Mouse (Mus musculus) heart, adult 2 months (tissue): ENCODE measurements at regions not wholly inside any gene's neighbourhood (a gene's known extent, or its start where the extent isn't known, plus 50 kb on each side); places are given as distances from the start of the nearest gene placed in this dataset.

Experiments used
- DNase-seq, 2 experiments: peaks; one replicate each; pipeline ENCODE4 v3.0.0; 2021
- H3K27ac ChIP-seq: fragments of 200-600 bp; 2 replicates; pipeline ENCODE4 v1.8.1; 2022
- H3K27me3 ChIP-seq: fragments of 200-500 bp; 2 replicates; pipeline ENCODE4 v1.6.1; 2012; ENCODE audit warnings: mild to moderate bottlenecking, low read length, inconsistent platforms, mixed read lengths; ENCODE audit not compliant: control insufficient read depth, insufficient read depth
- H3K36me3 ChIP-seq: fragments of 200-500 bp; 2 replicates; pipeline ENCODE4 v1.6.1; 2012; ENCODE audit warnings: low read length, inconsistent platforms; ENCODE audit not compliant: control insufficient read depth, insufficient read depth
- H3K4me1 ChIP-seq: fragments of 200-500 bp; 2 replicates; pipeline ENCODE4 v1.6.1; 2011; ENCODE audit warnings: low read length; ENCODE audit not compliant: control insufficient read depth, insufficient read depth
- H3K4me3 ChIP-seq: fragments of 200-600 bp; 2 replicates; pipeline ENCODE4 v1.8.1; 2022
- H3K79me2 ChIP-seq: fragments of 200-500 bp; replicated peaks from 2 replicates; pipeline ENCODE4 v1.6.1; 2012; ENCODE audit warnings: mild to moderate bottlenecking, inconsistent platforms, low read length, moderate library complexity, mixed read lengths; ENCODE audit not compliant: control insufficient read depth, insufficient read depth
- H3K9ac ChIP-seq: fragments of 200-500 bp; 2 replicates; pipeline ENCODE4 v1.6.1; 2012; ENCODE audit warnings: low read depth, mild to moderate bottlenecking, control low read depth, inconsistent platforms, low read length, mixed read lengths
- CTCF ChIP-seq: fragments of 200-600 bp; IDR thresholded peaks from 2 replicates; pipeline ENCODE4 v1.8.1; 2022; ENCODE audit warnings: antibody characterized with exemption, mild to moderate bottlenecking, moderate library complexity
- EP300 ChIP-seq: fragments of 200-500 bp; IDR thresholded peaks from 2 replicates; pipeline ENCODE4 v1.6.1; 2011; ENCODE audit warnings: low read depth, low read length, control low read depth; ENCODE audit not compliant: insufficient read depth
- POLR2A ChIP-seq: fragments of 200-500 bp; IDR thresholded peaks from 2 replicates; pipeline ENCODE4 v1.6.1; 2011; ENCODE audit warnings: mild to moderate bottlenecking, low read depth, low read length, control low read depth; ENCODE audit not compliant: insufficient read depth
- WGBS: fragments of 180-500 bp; shearing (Covaris S2); methylation state at CpG from one replicate; pipeline ENCODE4 v1.1.7; 2018; 5-methylcytosine and 5-hydroxymethylcytosine counted together
- intact Hi-C: fragments of 180-260 bp; cut with DNase I; formaldehyde crosslinking; loops from one replicate; pipeline ENCODE4 v1.15.1; 2025

DNA sequence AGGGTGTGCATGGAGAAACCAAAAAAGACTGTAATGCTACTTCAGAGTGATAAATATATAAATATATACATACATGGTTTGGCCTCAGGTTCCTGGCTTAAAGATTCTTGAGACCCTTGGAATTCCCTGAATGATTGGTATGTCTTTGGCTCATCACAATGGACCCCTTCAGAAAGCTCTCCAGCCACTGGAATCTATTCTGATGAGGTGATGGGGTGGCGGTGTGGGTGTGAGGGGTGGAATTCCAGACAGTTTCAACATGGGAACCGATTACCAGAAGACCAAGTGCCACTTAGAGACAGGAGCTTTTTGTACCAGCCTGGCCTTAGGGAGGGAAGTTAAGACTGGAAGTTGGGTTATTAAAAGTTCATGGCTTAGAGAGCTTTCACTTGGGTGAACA lies 190.1 kb downstream of the Galc start:
- no peak overlapping the region for H3K27ac ChIP-seq
- H3K4me3 ChIP-seq, result no peak overlapping the region
- no peaks in the 10 kb centered on the region for H3K36me3 ChIP-seq
- H3K27me3 ChIP-seq, result no peaks in the 10 kb centered on the region
- H3K4me1 ChIP-seq, result no peaks in the 10 kb centered on the region
- DNase-seq, result no peak
- no peak for TF ChIP-seq POLR2A
- TF ChIP-seq CTCF, result no peak
- no peak for TF ChIP-seq EP300
- H3K9ac ChIP-seq, result no peak overlapping the region
- WGBS, result 58% methylated on average over 2 of the region's 2 CpGs
- intact Hi-C loops, result no loop called here
- no peaks in the 10 kb centered on the region for H3K79me2 ChIP-seq

DNA sequence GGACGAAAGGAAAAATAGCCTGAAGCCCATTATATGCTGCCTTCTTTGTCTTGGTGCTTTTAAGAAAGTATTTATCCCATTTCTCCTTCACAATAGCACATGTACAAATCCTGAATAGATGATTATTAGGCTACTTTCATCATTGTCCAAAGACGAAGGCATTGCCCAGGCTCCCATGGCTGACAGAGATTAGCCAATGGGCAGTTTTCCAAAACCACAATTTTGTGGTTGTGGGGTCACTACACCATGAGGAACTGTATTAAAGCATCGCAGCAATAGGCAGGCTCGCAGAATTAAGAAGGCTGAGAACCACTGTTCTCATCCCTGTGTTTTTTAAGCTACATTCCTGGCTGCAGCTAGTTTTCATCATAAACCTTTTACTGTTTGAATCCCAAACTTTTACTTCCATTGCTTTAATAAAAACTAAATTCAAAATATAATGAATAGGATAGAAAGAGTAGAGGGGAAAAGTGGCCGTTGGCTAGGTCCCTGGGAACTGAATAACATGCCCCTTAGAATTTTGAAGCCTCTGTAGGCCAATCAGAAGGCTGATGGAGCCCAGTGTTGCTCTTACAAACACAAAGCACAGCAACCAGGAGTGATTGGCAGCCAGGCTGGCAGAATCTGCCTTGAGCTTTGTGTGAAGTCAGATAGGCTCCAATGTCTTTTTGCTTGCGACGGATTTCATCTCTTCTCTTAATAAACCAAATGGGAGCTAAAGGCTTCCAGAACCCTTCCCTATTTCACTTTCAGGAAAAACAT lies 199.7 kb downstream of the Galc start:
- Histone ChIP-seq H3K9ac (no peak overlapping the region), H3K4me1 (no peaks in the 10 kb centered on the region), H3K27me3 (no peaks in the 10 kb centered on the region), H3K27ac (no peak overlapping the region), H3K36me3 (no peaks in the 10 kb centered on the region), H3K79me2 (no peaks in the 10 kb centered on the region), H3K4me3 (no peak overlapping the region)
- DNase-seq, result no peak
- 79% methylated on average over 7 of the region's 7 CpGs for WGBS
- TF ChIP-seq POLR2A (no peak), EP300 (no peak), CTCF (no peak)
- intact Hi-C loops, result no loop called here

DNA sequence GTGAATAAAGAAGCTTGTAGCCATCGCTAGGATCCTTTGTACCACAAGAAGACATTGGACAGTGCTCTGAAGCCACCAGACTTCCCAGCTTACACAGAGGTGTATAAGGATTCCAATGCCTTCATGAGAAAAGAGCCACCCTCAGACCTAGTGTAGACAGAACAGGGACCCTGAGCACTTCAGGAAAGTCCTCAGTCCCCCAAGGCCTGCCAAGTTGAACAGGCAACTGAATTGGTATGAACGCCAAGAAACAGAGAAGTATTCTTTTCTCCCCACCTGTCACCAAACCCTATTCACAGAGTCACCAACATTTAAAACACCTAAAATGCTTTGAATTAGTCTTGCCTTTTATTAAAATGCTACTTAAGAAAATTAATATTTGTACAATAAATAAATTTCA lies 200.3 kb downstream of the Galc start:
- TF ChIP-seq EP300 (no peak), CTCF (no peak), POLR2A (no peak)
- Histone ChIP-seq H3K4me3 (no peak overlapping the region), H3K9ac (no peak overlapping the region), H3K79me2 (no peaks in the 10 kb centered on the region), H3K27ac (no peak overlapping the region), H3K27me3 (no peaks in the 10 kb centered on the region), H3K36me3 (no peaks in the 10 kb centered on the region), H3K4me1 (no peaks in the 10 kb centered on the region)
- intact Hi-C loops, result no loop called here
- DNase-seq, result no peak
- WGBS, result 88% methylated on average over 2 of the region's 2 CpGs

DNA sequence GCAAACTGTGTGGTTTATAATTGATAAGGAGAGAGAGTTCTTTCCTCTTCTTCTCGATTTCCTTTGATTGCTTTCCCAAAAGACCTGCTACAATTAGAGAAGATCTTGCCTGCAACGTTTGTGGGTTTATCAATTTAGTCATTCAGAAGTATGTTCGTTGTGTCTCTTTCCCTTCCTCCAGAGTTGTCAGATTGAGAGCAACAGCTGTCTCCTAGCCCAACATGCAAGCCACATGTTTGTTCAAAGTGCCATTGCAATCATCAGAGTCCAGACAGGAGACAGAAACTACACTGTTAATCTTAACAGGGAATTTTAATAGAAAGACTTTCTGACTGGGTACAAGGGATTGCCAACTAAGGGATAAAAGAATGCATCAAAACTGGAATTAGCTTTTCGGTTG lies 208.3 kb downstream of the Galc start:
- TF ChIP-seq EP300 (no peak), CTCF (no peak), POLR2A (no peak)
- Histone ChIP-seq H3K27me3 (no peaks in the 10 kb centered on the region), H3K36me3 (no peaks in the 10 kb centered on the region), H3K4me1 (no peaks in the 10 kb centered on the region), H3K27ac (no peak overlapping the region), H3K79me2 (no peaks in the 10 kb centered on the region), H3K9ac (no peak overlapping the region), H3K4me3 (no peak overlapping the region)
- no peak for DNase-seq
- intact Hi-C loops, result no loop called here
- 36% methylated on average over 4 of the region's 4 CpGs for WGBS

DNA sequence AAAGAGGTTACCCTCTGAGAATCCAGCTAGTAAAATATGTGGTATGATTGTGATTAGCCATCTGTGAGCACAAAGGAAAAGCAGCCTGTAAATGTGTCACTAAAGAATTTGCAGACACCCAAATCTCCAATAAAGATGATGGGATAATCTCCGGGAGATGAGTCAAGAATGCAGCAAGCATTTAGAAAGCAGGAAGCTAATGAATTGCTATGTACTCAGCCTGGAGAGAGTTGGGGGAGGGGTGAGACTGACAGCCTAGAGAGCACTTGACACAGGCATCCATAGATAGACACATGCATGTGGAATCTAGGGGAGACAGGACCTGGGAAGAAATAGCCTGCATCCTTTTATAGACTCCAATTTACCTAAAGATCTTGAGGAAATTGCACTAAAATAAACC lies 208.8 kb downstream of the Galc start:
- Histone ChIP-seq H3K36me3 (no peaks in the 10 kb centered on the region), H3K27ac (no peak overlapping the region), H3K4me3 (no peak overlapping the region), H3K9ac (no peak overlapping the region), H3K4me1 (no peaks in the 10 kb centered on the region), H3K79me2 (no peaks in the 10 kb centered on the region), H3K27me3 (no peaks in the 10 kb centered on the region)
- DNase-seq, result no peak
- intact Hi-C loops, result no loop called here
- TF ChIP-seq EP300 (no peak), CTCF (no peak), POLR2A (no peak)
- 5% methylated on average over 1 of the region's 1 CpGs for WGBS

DNA sequence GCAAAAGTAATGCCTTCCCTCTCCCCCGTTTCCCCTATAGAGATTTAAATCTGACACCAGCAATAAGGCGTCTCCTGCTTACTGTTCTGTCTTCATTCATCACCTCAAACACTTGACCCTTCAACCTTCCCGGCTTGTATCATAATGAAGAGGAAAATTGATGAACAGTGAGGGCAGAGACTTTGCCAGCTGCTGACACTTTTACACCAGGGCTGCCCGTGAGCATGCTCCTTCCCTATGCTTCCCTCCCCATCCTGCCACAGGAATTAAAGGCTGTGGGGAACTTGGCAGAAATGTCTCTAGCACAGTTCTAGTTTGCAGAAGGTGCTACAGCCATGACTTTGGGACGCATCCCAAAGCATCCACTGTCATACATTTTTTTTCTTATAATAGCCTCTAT lies 209.2 kb downstream of the Galc start:
- H3K36me3 ChIP-seq, result no peaks in the 10 kb centered on the region
- no peak for TF ChIP-seq POLR2A
- no peak for TF ChIP-seq CTCF
- no peak for TF ChIP-seq EP300
- no peak for DNase-seq

More for the DNA sequence above, 209.2 kb downstream of the Galc start:
- Histone ChIP-seq H3K4me3 (no peak overlapping the region), H3K27me3 (no peaks in the 10 kb centered on the region), H3K79me2 (no peaks in the 10 kb centered on the region), H3K4me1 (no peaks in the 10 kb centered on the region), H3K9ac (no peak overlapping the region), H3K27ac (no peak overlapping the region)
- 41% methylated on average over 5 of the region's 5 CpGs for WGBS
- intact Hi-C loops, result no loop called here
